Mouse (Mus musculus): ENCODE measurements at regions not wholly inside any gene's neighbourhood (a gene's known extent, or its start where the extent isn't known, plus 50 kb on each side); places are given as distances from the start of the nearest gene placed in this dataset.

GRCm38 (mm10) chr3:149313217-149313616 lies 322.9 kb upstream of the Adgrl2 start:
- DNase-seq = no peak

GRCm38 (mm10) chr3:149311576-149311975 lies 321.2 kb upstream of the Adgrl2 start:
- no peak for DNase-seq

GRCm38 (mm10) chr3:149306709-149307108 lies 316.4 kb upstream of the Adgrl2 start:
- DNase-seq = no peak

DNA sequence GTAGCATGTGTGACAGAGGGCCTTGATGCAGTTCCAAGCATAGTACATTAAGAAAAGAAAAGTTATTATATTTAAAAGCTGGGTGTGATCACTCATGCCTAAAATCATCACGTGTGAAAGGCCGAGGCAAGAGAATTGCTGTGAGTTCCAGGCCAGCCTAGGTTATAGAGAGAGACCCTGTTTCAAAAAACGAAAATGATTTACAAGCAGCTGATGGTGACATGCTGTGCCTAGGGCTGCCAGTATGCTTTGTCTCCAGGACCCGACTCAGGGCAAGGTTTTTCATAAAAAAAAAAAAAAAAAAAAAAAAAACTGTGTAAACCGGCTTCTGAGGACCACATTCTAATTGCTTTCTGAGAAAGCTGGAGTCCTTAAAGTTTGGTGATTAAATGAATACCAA lies 315.9 kb upstream of the Adgrl2 start:
- no peak for DNase-seq

DNA sequence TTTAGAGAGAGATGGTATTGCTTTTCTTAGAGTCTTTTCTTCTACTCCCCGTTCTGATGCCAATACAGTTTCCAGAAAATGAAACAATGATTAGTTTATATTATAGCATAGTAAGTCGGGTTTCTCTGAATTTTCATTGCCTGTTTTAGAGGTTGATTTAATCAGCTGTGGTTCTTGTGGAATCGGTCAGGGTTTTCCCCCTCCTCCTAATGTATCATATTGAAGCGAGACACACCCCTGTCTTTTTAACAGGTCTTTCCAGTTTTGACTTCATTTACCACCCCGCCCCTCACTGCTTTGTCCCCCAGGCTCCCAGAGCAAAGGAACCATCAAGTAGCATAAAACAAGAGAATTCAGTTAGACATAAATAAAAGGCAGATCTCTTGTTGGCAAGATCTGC lies 315.1 kb upstream of the Adgrl2 start:
- no peak for DNase-seq

GRCm38 (mm10) chr3:149305011-149305413 lies 314.7 kb upstream of the Adgrl2 start:
- DNase-seq = no peak

DNA sequence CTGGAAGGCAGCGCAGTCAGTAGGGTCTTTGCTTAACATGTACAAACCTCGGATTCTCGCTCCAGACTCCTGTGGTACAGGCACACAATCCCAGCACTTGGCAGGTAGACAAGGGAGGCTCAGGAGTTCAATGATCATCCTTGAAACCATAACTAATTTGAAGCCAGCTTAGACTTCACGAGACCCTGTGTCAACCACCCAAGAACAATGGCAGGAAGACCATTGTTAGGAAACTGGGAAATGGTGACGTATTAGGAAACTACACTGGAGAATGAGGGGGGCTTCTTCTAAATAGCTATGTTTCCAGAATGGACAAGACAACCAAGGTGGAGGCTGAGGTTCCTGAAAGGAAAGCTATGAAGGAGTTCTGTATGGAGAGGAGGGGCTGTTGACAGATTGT lies 313.1 kb upstream of the Adgrl2 start:
- no peak for DNase-seq

GRCm38 (mm10) chr3:149300002-149300401 lies 309.6 kb upstream of the Adgrl2 start:
- DNase-seq = no peak

- DNase-seq = no peak
Measured at GRCm38 (mm10) chr3:149296419-149296962, 306.1 kb upstream of the Adgrl2 start.

DNA sequence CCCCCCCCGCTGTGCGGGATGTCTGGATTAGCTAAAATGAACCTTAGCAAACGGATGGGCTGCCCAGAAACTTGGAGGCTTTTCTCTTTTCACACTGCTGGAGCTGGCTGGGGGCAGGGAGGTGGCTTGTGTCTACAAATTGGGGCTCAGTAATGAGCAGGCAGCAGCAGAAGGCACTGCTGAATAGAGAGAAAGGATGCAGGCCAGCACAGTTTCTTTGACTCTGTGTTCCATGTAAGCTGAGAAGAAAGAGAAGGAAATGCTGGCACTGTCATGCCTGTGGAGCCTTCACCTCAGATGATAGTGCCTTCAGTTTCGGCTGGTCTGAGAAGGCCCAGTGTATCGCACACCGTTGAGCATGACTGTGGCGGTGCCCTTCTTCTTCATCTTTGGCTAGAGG lies 305.6 kb upstream of the Adgrl2 start:
- DNase-seq = no peak

GRCm38 (mm10) chr3:149295257-149295831 lies 305.0 kb upstream of the Adgrl2 start:
- no peak for DNase-seq

GRCm38 (mm10) chr3:149294445-149294844 lies 304.1 kb upstream of the Adgrl2 start:
- no peak for DNase-seq

- no peak for DNase-seq
Measured at GRCm38 (mm10) chr3:149292459-149292858, 302.1 kb upstream of the Adgrl2 start.

GRCm38 (mm10) chr3:149291473-149291872 lies 301.1 kb upstream of the Adgrl2 start:
- no peak for DNase-seq

DNA sequence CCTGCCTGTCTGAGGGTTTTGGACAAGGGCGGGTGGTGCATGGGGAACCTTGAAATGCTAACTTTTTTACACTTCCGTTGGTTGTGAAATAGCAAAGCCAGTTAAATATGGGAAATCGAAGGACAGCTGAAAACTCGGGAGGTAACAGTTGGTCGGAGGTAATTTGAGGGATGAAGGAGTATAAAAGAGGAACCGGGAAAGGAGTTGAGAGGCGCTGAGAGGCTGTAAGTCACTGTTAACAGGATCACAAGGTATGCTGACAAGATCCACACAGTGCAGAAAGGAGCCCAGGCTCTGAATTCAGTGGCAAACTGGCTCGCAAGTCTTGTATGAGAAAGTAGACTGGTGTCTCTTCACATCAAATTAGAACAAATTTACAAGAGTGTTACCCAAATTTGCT lies 299.9 kb upstream of the Adgrl2 start:
- DNase-seq = no peak

- DNase-seq = no peak
Measured at GRCm38 (mm10) chr3:149287080-149287479, 296.7 kb upstream of the Adgrl2 start.

- no peak for DNase-seq
Measured at GRCm38 (mm10) chr3:149284976-149285375, 294.6 kb upstream of the Adgrl2 start.

DNA sequence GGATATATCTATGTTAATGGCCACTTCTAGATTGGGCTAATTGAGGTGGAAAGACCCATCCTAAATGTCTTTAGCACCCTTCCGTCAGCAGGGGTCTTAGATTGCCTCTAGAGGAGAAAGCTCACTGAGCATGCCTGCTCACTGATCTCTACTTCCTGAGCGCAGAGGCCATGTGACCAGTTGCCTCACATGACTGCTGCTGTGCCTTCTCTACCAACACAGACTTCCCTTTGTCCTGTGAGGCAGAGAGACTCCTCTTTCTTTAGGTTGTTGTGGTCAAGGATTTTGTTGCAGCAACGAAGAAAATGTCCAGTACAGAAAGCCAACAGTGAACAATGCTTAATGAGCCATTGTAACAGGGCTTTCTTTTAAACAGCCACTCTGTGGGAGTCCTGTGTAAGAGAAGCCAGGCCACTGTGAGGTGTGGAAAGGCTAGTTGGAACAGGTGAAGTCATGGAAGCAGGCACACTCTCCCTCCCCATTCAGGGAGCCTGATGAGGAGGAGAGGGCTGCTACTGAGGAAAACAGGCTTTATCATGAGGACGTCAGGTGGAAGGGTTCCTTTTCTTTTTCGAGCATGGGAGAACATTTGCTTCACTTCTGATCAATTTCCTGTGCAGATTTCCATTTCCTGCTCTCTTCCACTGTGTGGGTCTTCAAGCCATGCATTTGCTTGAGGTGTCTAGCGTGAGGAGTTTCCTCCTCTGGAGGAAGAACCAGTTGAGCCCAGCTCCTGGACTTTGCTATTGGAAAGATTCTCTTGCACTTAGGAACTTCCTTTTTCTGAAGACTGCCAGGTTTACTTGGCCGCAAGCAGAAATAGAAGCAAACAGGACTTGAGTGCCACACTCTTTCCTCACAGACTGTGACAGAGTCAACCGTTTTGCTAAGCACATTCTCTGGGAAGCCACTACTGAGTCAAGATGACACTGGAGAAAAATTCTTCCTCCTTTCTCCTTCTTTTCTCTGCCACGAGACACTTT lies 290.7 kb upstream of the Adgrl2 start:
- peak in 1 of 2 experiments; percentile 25 for DNase-seq

- no peak for DNase-seq
Measured at GRCm38 (mm10) chr3:149279338-149279737, 289.0 kb upstream of the Adgrl2 start.

DNA sequence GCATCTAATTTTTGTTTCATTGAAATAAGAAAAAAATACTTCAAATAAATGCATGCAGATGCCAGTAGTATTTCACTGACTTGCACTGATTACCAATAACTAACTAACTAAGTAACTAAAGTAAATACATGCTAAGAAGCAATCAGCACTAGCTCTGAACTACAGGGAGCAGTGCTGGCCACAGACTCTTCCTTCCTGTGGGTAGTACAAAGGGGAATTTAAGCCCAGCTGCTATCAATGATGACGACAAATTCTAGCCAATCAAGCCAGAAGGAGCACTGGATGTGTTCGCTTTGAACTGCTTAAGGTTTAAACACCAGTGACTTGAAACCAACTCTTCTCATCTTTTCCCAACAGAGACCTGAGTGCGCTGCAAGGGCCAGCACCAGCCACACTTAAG lies 287.5 kb upstream of the Adgrl2 start:
- no peak for DNase-seq

GRCm38 (mm10) chr3:149275478-149276132 lies 285.2 kb upstream of the Adgrl2 start:
- DNase-seq = no peak

- DNase-seq = no peak
Measured at GRCm38 (mm10) chr3:149274987-149275386, 284.6 kb upstream of the Adgrl2 start.

GRCm38 (mm10) chr3:149273993-149274692 lies 283.8 kb upstream of the Adgrl2 start:
- DNase-seq = no peak

Data from kidney, postnatal 4 days (tissue).